Mouse (Mus musculus) induced T-regulatory cell, adult 2 months (primary cell): ENCODE data around the gene Spats2l.

Source experiments
- DNase-seq: peaks from one replicate; pipeline ENCODE4 v3.0.0-alpha.2; 2012; ENCODE audit warnings: low read depth

Gene Spats2l

GRCm38 (mm10) chr1:57971588-57971987 is 197.6 kb downstream of the Spats2l start:
- DNase-seq: no peak

GRCm38 (mm10) chr1:57976860-57977259 is 202.9 kb downstream of the Spats2l start:
- DNase-seq: no peak

GRCm38 (mm10) chr1:57989052-57989600 is 215.2 kb downstream of the Spats2l start:
- DNase-seq: no peak

GRCm38 (mm10) chr1:57991277-57991676 is 217.3 kb downstream of the Spats2l start:
- DNase-seq: no peak

- DNase-seq: peak; percentile 97
These were observed 221.6 kb downstream of the Spats2l start, which contains the start of gene Sgo2a for GRCm38 (mm10) chr1:57995432-57996132. Gene Sgo2a, plus strand, starts transcription at chr1:57995971.

- DNase-seq: no peak
These were observed 222.2 kb downstream of the Spats2l start for GRCm38 (mm10) chr1:57996133-57996615.
